Mouse (Mus musculus): ENCODE data around the gene Mrpl23.

Mrpl23 gene

GRCm38 (mm10) chr7:142574155-142574660, 41.7 kb downstream of the Mrpl23 start:
- DNase-seq (ENCODE audit: low read depth, low spot score): no peak

GRCm38 (mm10) chr7:142574826-142575351, 42.4 kb downstream of the Mrpl23 start:
- no peak for DNase-seq (ENCODE audit: low read depth, low spot score)

- DNase-seq (ENCODE audit: low read depth, low spot score): no peak
These were observed 43.0 kb downstream of the Mrpl23 start for GRCm38 (mm10) chr7:142575491-142575890.

DNA sequence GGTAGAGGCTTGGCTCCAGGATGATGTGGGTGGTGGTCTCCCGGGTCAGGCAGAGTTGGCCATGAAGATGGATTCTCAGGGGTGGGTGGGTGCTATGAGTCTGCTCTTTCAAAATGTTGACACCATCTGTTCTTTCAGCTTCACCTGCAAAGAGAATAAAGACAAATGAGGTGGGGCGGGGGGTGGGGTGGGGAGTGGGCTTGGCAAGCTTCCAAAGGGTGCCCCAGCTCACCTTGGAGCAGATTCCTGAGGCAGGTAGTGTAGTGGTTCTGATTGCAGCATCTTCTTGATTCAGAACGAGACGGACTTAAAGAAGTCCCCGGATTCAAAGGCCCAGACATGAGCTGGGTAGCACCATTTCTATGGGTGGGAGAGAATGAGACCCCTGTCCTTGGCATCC, 43.5 kb downstream of the Mrpl23 start:
- no peak for DNase-seq (ENCODE audit: low read depth, low spot score)

GRCm38 (mm10) chr7:142576472-142577326, 44.2 kb downstream of the Mrpl23 start:
- DNase-seq (ENCODE audit: low read depth, low spot score): no peak

DNA sequence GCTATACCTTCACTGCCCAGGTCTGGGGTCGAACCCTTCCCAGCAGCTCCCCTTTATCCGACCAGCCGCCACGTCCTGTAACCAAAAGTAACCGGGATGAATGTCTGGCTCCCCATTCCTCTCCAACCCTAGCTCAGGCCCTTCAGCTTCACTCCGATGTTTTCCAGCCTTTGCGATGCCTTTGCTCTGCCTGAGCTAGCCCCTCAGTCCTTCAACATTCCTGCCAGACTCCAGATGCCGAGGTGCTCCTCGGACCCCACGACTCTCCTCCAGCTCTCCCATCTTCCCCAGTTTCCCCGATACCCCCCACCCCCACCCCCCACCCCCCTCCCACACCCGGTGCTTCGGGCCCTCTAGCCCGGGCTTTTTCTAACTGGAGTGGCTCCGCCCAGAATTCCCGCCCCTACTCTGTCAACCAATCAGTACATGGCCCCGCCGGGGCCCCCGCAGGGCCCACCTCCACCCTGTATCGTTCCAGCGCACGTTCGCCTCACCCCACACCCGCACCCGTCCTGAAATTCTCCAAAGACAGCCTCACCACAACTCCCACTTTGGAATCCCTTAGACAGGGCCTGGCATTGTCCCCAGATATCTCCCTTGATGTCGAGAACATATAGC, 45.4 kb downstream of the Mrpl23 start:
- DNase-seq (ENCODE audit: low read depth, low spot score): no peak

- DNase-seq (ENCODE audit: low read depth, low spot score): no peak
These were observed 46.6 kb downstream of the Mrpl23 start for GRCm38 (mm10) chr7:142579069-142579468.

- DNase-seq (ENCODE audit: low read depth, low spot score): peak; percentile 51
These were observed 47.8 kb downstream of the Mrpl23 start for GRCm38 (mm10) chr7:142580121-142580879.

GRCm38 (mm10) chr7:142581186-142581585, 48.7 kb downstream of the Mrpl23 start:
- DNase-seq (ENCODE audit: low read depth, low spot score): no peak

GRCm38 (mm10) chr7:142581656-142582228, 49.3 kb downstream of the Mrpl23 start:
- DNase-seq (ENCODE audit: low read depth, low spot score): peak; percentile 70

GRCm38 (mm10) chr7:142584882-142585281, 52.4 kb downstream of the Mrpl23 start:
- DNase-seq (ENCODE audit: low read depth, low spot score): no peak

- no peak for DNase-seq (ENCODE audit: low read depth, low spot score)
These were observed 53.4 kb downstream of the Mrpl23 start for GRCm38 (mm10) chr7:142585890-142586289.

DNA sequence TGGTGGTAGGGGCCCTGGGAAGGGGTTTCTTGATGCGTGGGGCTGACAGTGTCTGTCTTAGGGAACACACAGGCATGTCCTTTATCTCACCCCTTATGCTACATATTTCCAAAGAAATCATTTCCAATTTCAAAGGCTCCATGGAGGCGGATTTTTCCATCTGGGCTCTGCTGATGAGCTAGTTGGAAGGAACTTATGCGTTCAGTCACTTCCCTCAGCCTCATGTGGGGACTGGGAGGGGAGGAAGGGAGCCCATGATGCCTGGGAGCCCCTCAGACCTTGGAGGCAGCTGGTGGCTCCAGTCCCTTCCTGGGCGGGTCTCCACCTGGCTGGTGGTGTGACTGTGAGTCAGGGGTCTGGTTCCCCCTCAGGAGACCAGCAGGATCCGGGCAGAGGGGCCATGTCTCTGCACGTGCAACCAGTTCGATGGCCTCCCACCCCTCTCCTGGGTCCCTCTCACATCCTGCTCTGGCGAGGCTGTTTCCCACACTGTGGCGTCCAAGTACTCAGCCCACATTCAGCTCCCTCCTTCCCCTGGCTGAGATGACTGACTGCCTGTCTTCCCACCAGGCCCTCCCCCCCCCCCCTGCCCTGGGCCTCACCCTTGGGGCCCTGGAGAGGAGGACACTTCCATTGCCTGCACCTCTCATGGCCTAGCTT, 55.9 kb downstream of the Mrpl23 start:
- no peak for DNase-seq (ENCODE audit: low read depth, low spot score)
